Mouse (Mus musculus) MN1 (cell line): ENCODE results near the gene Slamf9.

Experiments used
- DNase-seq: peaks from one replicate; pipeline ENCODE4 v3.0.0-alpha.2; 2016; ENCODE audit warnings: low spot score

Gene Slamf9

DNA sequence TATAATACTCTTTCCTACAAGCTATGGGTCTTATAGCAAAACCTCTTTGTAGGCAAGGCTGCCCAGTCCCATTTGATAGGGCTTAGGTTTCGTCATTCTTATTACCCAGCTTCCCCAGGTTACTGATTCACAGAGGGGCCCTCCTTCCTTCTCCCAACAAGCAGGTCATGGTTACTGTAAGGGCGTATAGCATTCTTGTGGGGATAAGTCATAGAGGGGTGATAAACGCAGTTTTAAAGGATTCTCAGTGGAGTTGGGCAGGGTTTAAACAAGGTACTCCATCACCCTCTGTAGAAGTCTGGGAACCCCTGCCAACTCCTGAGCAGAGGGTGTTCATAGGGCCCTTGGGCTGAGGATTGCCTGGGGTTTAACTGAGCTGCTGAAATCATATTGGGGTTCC is 12.6 kb upstream of the Slamf9 start:
- DNase-seq, result no peak

DNA sequence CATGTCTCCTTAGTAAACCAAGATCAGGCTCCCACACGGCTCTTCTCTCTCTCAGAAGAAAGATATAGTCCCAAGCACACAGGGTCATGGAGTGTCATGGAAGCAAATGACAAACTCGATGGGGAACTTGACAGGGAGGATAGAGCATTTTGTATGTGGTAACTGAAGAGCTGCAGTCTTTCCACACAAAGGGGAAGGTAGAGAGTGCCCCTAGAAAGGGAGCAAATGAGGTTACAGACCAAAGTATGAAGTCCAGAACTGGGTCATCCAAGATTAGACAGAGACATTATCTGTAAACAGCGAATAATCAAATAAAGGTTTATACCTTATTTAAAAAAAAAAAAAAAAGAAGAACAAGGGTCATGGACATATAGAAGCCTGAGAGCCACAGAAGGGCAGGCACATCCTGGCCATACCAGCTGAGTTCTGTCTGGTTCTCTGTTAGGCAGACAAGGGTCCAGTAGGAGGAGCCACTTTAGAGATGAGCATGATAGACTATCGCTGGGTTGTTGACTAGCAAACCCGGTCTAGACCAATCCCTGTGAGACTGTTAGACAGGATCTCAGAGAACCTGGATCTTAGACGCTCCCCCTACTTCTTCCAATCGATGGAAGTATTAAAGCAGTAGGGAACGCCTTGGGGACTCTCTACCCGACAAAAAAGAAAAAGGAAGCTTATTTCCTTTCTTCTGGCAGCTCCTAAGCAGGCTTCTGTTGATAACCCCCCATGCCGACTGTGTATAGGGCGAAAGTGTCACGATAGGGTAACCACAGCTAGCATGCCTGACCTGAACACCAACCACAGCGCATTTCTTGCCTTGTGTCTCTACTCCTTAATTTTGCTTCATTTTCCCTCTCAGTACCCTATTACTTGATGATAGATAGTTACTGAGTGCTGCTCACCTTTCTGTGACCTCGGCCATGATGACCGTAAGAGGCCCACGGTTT is 11.5 kb upstream of the Slamf9 start:
- DNase-seq, result no peak

- peak; percentile 30 for DNase-seq
Measured at GRCm38 (mm10) chr1:172468301-172468877, 6.8 kb upstream of the Slamf9 start.

GRCm38 (mm10) chr1:172469373-172469772 is 5.8 kb upstream of the Slamf9 start:
- DNase-seq, result no peak

GRCm38 (mm10) chr1:172469810-172470448 is 5.2 kb upstream of the Slamf9 start:
- no peak for DNase-seq

DNA sequence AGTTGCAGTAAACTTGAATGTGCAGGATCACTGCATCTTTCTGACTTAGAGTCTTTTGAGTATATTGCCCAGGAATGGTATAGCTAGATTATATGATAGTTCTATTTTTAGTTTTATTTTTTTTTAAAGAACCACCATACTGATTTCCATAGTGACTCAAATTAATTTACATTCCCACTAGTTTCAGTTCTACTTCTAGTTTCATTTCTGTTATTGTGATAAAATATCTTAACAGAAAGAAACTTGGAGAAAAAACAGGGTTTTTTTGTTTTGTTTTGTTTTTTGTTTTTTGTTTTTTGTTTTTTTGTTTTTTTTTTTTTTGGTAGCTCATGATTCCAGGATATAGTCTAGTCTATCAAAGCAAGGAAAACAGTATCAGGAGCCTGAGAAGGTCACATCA is 2.2 kb upstream of the Slamf9 start:
- no peak for DNase-seq

GRCm38 (mm10) chr1:172474196-172474595 is 962 bp upstream of the Slamf9 start:
- DNase-seq, result no peak

DNA sequence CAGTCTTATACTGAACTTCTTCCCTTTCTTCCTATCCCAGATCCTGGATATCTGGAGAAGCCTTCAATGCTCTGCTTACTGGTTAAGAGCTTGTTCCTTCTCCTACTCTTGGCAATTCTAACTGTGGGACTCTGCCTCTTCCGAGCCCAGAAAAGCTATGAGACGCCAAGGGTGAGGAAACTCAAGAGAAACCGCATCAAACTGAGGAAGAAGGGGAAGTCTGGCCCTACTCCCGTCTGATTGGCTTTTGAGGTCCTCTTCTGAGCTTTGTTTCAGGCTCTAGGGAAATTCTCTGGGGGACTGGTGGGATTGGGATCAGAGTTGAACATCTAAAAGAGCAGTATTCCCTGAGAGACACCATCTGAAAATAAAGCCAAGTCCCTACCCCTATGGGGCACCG is 2.9 kb downstream of the Slamf9 start:
- DNase-seq, result no peak

GRCm38 (mm10) chr1:172480376-172480775 is 5.2 kb downstream of the Slamf9 start:
- DNase-seq, result no peak

DNA sequence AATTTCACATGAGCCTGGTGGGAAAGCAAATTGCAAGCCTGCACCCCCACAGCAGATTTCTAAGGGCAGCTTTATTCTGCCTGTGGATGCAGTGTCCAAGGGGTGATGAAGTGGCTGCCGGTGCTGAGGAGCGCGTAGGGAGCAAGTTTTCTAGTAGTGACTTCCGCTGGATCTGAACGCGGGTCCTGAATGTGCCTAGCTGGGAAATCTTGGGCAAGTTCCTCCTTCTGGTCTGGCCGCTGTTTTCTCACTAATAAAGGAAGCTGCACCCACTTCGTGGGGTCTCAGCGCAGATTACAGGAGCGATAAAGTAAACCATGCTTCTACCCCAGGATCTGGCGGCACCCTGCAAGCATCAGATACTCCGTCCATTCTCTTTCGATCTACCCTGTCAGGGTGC is 6.0 kb downstream of the Slamf9 start:
- DNase-seq, result no peak

- peak; percentile 96 for DNase-seq
Measured at GRCm38 (mm10) chr1:172481540-172482280, 6.6 kb downstream of the Slamf9 start, which contains the start of gene Igsf9. Gene Igsf9, plus strand, starts transcription at chr1:172481788.

GRCm38 (mm10) chr1:172482518-172483360 is 7.6 kb downstream of the Slamf9 start:
- DNase-seq, result peak; percentile 43

- peak; percentile 42 for DNase-seq
Measured at GRCm38 (mm10) chr1:172483361-172483660, 8.2 kb downstream of the Slamf9 start.

DNA sequence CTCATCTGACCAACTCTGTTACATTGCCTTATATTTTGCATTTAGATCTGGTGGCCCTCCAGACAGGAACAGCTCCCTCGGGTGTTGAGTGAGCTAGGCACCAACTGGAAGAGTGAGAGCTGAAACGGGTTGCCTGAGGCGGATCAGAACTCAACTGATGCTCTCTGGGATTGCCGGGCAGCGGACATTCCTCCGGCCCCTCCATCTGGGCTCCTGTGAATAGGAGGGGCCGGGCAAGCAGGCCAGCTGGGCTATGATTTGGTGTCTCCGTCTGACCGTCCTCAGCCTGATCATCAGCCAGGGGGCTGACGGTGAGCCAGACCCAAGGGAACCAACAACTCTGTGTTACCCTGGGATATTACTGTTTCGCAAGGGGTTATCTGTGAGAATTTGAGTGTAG is 9.1 kb downstream of the Slamf9 start:
- DNase-seq, result no peak

- no peak for DNase-seq
Measured at GRCm38 (mm10) chr1:172484671-172485070, 9.5 kb downstream of the Slamf9 start.

- DNase-seq, result no peak
Measured at GRCm38 (mm10) chr1:172485821-172486220, 10.7 kb downstream of the Slamf9 start.

DNA sequence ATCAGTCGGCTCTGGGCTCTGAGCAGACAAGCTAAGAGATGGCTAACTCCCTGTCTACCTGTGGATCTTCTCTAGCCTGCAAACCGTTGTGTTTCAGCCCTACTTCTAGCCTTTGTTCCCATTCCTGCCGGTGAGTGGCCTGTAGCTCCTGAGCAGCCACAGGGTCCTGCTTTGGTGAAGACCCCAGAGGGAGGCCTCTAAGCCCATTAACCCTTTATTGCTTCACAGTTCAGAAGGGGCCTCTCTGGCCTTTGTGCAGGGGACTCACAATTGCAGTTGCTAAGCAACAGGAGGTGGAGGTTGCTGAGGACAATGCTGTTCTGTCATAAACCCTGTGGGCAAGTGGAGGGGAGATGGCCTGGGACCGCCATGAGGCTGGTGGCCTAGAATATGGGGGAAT is 11.1 kb downstream of the Slamf9 start:
- no peak for DNase-seq

- DNase-seq, result no peak
Measured at GRCm38 (mm10) chr1:172486651-172487050, 11.5 kb downstream of the Slamf9 start.

DNA sequence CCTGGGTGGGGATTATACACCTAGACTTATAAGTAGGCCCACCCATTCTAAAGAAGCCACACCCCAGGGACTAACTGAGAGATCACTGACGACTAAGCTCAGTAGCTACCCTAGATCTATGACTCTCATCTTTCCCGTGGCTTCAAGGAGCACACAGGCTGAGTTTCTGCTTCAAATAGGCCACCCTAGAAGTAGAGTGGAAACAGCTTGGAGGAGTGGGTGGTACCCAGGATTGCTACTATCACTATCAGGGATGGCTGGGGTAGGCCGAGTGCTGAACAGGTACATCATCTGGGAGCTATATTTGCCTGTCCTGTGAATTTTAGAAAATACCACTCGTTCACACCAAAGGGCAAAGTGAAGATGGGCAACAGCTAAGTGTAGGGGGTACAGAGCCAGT is 12.7 kb downstream of the Slamf9 start:
- no peak for DNase-seq

GRCm38 (mm10) chr1:172488831-172489230 is 13.7 kb downstream of the Slamf9 start:
- DNase-seq, result no peak

- DNase-seq, result no peak
Measured at GRCm38 (mm10) chr1:172489585-172490250, 14.6 kb downstream of the Slamf9 start.
